Mouse (Mus musculus): ENCODE measurements around the gene Tbc1d24. TPM values are rescaled to one million over a fixed set of nuclear protein-coding genes. Genes with fewer than 3 reads are reported as not detected.

The Tbc1d24 gene
- polyA plus RNA-seq, 1 experiment from 2014 or later: 1.8 TPM

DNA sequence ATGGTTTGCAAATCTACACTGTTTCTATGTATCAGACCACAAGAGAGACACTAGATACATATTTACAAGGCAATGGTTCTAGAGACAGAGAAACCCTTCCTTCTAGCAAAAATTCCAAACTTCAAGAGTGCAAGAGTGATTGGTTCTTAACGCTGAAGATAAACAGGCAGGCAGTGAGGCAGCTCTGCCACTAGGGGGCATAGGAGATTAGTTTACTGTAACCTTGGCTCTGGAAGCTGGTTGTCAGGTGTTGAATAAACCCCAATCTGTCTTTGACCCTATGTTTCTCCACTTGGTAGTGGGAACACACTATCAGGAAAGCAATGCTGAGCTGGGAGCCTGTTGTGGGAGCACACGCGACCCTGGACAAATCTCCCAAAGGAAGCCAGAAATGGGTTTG, 31.9 kb downstream of the Tbc1d24 start:
- TF ChIP-seq EP300 (IDR thresholded peaks at IDR 0.05) (no peak), CTCF (IDR thresholded peaks at IDR 0.05) (peak; percentile 97)
- ATAC-seq (no peak), DNase-seq (ENCODE audit: low spot score) (peak; percentile 81)
- Histone ChIP-seq H3K9me3 (ENCODE audit: low read length) (no peaks in the 10 kb centered on the region), H3K4me3 (ENCODE audit: low read depth, low read length) (no peak overlapping the region), H3K27me3 (replicated peaks; ENCODE audit: insufficient read depth, low read length) (no peaks in the 10 kb centered on the region), H3K9ac (replicated peaks; ENCODE audit: low read depth) (no peak overlapping the region), H3K27ac (ENCODE audit: low read length) (no peak overlapping the region), H3K36me3 (ENCODE audit: insufficient read depth, low read length) (no peaks in the 10 kb centered on the region), H3K4me2 (replicated peaks; ENCODE audit: low read depth, low read length) (no peak overlapping the region), H3K4me1 (ENCODE audit: insufficient read depth, low read depth, low read length) (no peaks in the 10 kb centered on the region; the same call in 1 of the 2 replicates)
- 1% methylated on average over 3 of the region's 3 CpGs for WGBS

- 82% methylated on average over 4 of the region's 4 CpGs for WGBS
- Histone ChIP-seq H3K36me3 (ENCODE audit: insufficient read depth, low read length) (no peaks in the 10 kb centered on the region), H3K4me2 (replicated peaks; ENCODE audit: low read depth, low read length) (no peak overlapping the region), H3K4me3 (ENCODE audit: low read depth, low read length) (no peak overlapping the region), H3K27ac (ENCODE audit: low read length) (no peak overlapping the region), H3K9ac (replicated peaks; ENCODE audit: low read depth) (no peak overlapping the region), H3K27me3 (replicated peaks; ENCODE audit: insufficient read depth, low read length) (no peaks in the 10 kb centered on the region), H3K4me1 (ENCODE audit: insufficient read depth, low read depth, low read length) (peaks cover 6% of the 10 kb centered on the region; the same call in 1 of the 2 replicates), H3K9me3 (ENCODE audit: low read length) (no peaks in the 10 kb centered on the region)
- ATAC-seq: no peak
- DNase-seq (ENCODE audit: low spot score): peak; percentile 20
- TF ChIP-seq EP300 (IDR thresholded peaks at IDR 0.05) (no peak), CTCF (IDR thresholded peaks at IDR 0.05) (no peak)
Measured at GRCm38 (mm10) chr17:24171738-24172137, 33.6 kb downstream of the Tbc1d24 start.

DNA sequence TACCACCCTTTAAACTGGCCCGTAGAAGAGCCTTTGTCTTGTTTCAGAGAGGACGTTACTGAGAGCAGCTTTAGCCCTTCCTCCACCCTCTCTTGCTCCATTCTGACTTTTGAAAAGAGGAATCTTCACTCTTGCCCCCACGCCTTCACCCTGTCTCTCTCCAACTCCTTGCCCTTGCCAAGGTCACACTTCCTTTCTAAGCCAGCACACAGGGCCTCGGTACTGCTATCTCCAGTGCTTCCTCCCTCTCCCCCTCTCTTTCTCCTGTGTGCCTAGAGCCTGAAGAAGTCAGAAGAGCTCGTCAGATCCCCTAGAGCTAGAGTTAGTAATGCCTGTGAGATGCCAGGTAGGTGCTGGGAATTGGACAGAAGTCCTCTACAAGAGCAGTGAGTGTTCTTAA, 34.6 kb downstream of the Tbc1d24 start:
- DNase-seq (ENCODE audit: low spot score): peak; percentile 30

GRCm38 (mm10) chr17:24170125-24170524, 35.2 kb downstream of the Tbc1d24 start:
- no peak for ATAC-seq
- H3K4me3 ChIP-seq (ENCODE audit: low read depth, low read length): peak overlapping the region; percentile 68; the same call in 1 of the 2 replicates
- no peaks in the 10 kb centered on the region for H3K9me3 ChIP-seq (ENCODE audit: low read length)
- peaks cover 6% of the 10 kb centered on the region; the same call in 1 of the 2 replicates for H3K4me1 ChIP-seq (ENCODE audit: insufficient read depth, low read depth, low read length)
- DNase-seq (ENCODE audit: low spot score): no peak
- 43% methylated on average over 3 of the region's 3 CpGs for WGBS
- peak overlapping the region; percentile 97 for H3K27ac ChIP-seq (ENCODE audit: low read length)
- H3K9ac ChIP-seq (replicated peaks; ENCODE audit: low read depth): peak overlapping the region; percentile 94; the same call in 1 of the 2 replicates
- no peaks in the 10 kb centered on the region for H3K27me3 ChIP-seq (replicated peaks; ENCODE audit: insufficient read depth, low read length)
- H3K36me3 ChIP-seq (ENCODE audit: insufficient read depth, low read length): no peaks in the 10 kb centered on the region
- no peak for TF ChIP-seq CTCF (IDR thresholded peaks at IDR 0.05)
- TF ChIP-seq EP300 (IDR thresholded peaks at IDR 0.05): no peak
- peak overlapping the region; percentile 89 for H3K4me2 ChIP-seq (replicated peaks; ENCODE audit: low read depth, low read length)

More for the DNA sequence above, 34.6 kb downstream of the Tbc1d24 start:
- ATAC-seq: no peak
- Histone ChIP-seq H3K27me3 (replicated peaks; ENCODE audit: insufficient read depth, low read length) (no peaks in the 10 kb centered on the region), H3K4me1 (ENCODE audit: insufficient read depth, low read depth, low read length) (peaks cover 6% of the 10 kb centered on the region; the same call in 1 of the 2 replicates), H3K9ac (replicated peaks; ENCODE audit: low read depth) (no peak overlapping the region), H3K9me3 (ENCODE audit: low read length) (no peaks in the 10 kb centered on the region), H3K27ac (ENCODE audit: low read length) (peak overlapping the region; percentile 45), H3K36me3 (ENCODE audit: insufficient read depth, low read length) (no peaks in the 10 kb centered on the region), H3K4me3 (ENCODE audit: low read depth, low read length) (no peak overlapping the region), H3K4me2 (replicated peaks; ENCODE audit: low read depth, low read length) (no peak overlapping the region)
- TF ChIP-seq EP300 (IDR thresholded peaks at IDR 0.05): no peak
- no peak for TF ChIP-seq CTCF (IDR thresholded peaks at IDR 0.05)
- WGBS: 68% methylated on average over 5 of the region's 5 CpGs

DNA sequence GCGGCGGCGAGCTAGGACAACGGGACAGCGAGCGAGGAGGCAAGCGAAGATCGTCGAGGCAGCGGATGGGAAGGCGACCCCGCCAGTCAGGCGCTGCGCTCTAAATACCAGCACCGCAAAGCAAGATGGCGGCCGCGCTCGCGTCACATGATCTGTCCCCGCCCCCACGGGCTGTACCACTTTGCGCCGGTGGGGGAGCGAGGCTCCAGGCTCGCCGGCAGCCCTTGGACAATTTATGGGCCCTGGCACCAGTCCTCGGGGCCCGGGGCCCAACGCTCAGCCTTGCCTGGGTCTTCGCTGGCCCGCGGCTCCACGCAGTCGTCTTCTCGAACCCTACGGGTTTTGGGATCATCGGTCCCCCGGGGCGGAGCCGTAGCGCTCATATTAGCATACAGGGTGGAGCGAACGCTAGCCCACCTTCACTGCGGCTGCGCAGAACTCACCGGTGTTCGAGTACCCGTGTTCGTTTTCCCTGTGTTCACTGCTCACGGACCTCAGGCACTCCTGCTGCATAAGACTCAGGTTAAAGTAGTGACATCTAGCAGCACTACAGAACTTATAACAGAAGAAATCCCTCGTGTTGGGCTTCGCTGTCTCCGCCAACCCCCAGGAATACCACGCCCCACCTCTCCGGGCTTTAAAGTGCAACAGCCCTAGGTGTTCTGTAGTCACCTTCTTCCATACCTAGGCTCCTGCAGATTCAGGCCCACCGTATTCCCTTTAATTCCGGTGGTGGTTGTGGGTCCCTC, 35.9 kb downstream of the Tbc1d24 start, which contains the start of gene Atp6v0c:
TSS of gene Atp6v0c (minus strand) at position 386 of the 749 bp plus-strand sequence.
- H3K27ac ChIP-seq (ENCODE audit: low read length): peak within 1 kb of the TSS; percentile 97
- TF ChIP-seq EP300 (IDR thresholded peaks at IDR 0.05) (0 out of 2 replicates have a peak, but pooled peaks have one; percentile 4), CTCF (IDR thresholded peaks at IDR 0.05) (peak; percentile 62)
- WGBS: 1% methylated on average over 49 of the region's 58 CpGs

DNA sequence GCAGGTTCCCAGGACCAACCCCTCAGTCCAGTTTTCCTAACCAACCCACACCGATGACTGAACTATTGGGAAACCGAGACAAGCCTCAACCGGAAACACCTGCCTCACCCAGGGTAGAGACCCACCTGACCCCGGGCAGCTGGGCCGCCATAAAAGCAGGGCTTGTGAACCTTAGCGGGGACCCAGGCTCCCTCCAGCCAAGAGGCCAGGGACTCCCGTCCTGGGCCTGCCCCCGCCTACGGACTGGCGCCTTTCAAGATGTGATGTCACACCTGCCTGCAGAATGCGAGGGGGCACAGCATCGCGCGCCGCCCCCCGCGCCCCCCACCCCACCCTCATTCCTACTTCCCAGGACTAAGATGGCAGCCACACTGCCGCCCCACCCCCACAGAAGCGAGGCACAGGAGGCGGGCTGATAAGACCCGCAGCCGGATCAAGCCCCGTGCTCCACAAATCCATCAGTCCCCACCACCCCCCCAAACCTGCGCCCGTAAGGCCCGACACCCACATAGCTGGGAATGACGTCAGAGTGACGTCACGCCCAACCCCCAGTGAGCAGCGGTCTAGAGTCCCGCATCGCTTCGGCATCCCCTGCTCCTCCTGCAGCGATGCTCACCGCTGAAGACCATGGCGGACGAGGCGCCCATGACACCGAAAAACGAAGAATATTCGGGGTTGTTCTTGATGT, 36.6 kb downstream of the Tbc1d24 start:
- under 1% methylated on average over 40 of the region's 41 CpGs for WGBS
- DNase-seq (ENCODE audit: low spot score) (peak; percentile 72), ATAC-seq (peak; percentile 52)
- peak overlapping the region; percentile 89 for H3K4me2 ChIP-seq (replicated peaks; ENCODE audit: low read depth, low read length)
- no peaks in the 10 kb centered on the region for H3K9me3 ChIP-seq (ENCODE audit: low read length)
- H3K27ac ChIP-seq (ENCODE audit: low read length): peak overlapping the region; percentile 97
- H3K36me3 ChIP-seq (ENCODE audit: insufficient read depth, low read length): no peaks in the 10 kb centered on the region
- no peaks in the 10 kb centered on the region for H3K27me3 ChIP-seq (replicated peaks; ENCODE audit: insufficient read depth, low read length)
- peaks cover 6% of the 10 kb centered on the region; the same call in 1 of the 2 replicates for H3K4me1 ChIP-seq (ENCODE audit: insufficient read depth, low read depth, low read length)
- H3K9ac ChIP-seq (replicated peaks; ENCODE audit: low read depth): peak overlapping the region; percentile 94
- H3K4me3 ChIP-seq (ENCODE audit: low read depth, low read length): peak overlapping the region; percentile 68
- TF ChIP-seq CTCF (IDR thresholded peaks at IDR 0.05) (no peak), EP300 (IDR thresholded peaks at IDR 0.05) (no peak)

More for the DNA sequence above, 35.9 kb downstream of the Tbc1d24 start, which contains the start of gene Atp6v0c:
- Histone ChIP-seq H3K36me3 (ENCODE audit: insufficient read depth, low read length) (no peaks in the 10 kb centered on the region), H3K27me3 (replicated peaks; ENCODE audit: insufficient read depth, low read length) (no peaks in the 10 kb centered on the region), H3K4me1 (ENCODE audit: insufficient read depth, low read depth, low read length) (peaks cover 6% of the 10 kb centered on the region; the same call in 1 of the 2 replicates), H3K9ac (replicated peaks; ENCODE audit: low read depth) (peak within 1 kb of the TSS; percentile 94), H3K4me3 (ENCODE audit: low read depth, low read length) (peak within 1 kb of the TSS; percentile 68), H3K4me2 (replicated peaks; ENCODE audit: low read depth, low read length) (peak within 1 kb of the TSS; percentile 89), H3K9me3 (ENCODE audit: low read length) (no peaks in the 10 kb centered on the region)
- ATAC-seq (peak; percentile 92), DNase-seq (ENCODE audit: low spot score) (peak; percentile 98)

All from lung, postnatal 0 days (tissue).